Mouse (Mus musculus) CH12.LX (cell line): ENCODE measurements around the gene Hint3. TPM values are rescaled to one million over a fixed set of nuclear protein-coding genes. Genes with fewer than 3 reads are reported as not detected.
"Not testable (repeated sequence)": the region's sequence is repeated elsewhere in the genome, so short reads cannot be mapped to it uniquely, and the experiment has no call there.

Source experiments
- DNase-seq: peaks from one replicate; pipeline ENCODE4 v3.0.0-alpha.2; 2013; ENCODE audit errors: extremely low read depth
- H3K27ac ChIP-seq: 2 replicates; pipeline ENCODE4 v1.5.1; 2012; ENCODE audit warnings: low read depth, mild to moderate bottlenecking, control low read depth, moderate library complexity; ENCODE audit not compliant: insufficient read depth
- H3K27me3 ChIP-seq: replicated peaks from 2 replicates; pipeline ENCODE3; 2012; ENCODE audit warnings: inconsistent platforms
- H3K36me3 ChIP-seq, 2 experiments: replicated peaks in 1 of 2; 2 replicates each; pipeline versions ENCODE3 to v1.6.1; 2012; ENCODE audit warnings: inconsistent platforms in 1 of 2, low read length in 1 of 2, mild to moderate bottlenecking in 1 of 2, mixed read lengths in 1 of 2, moderate library complexity in 1 of 2; ENCODE audit not compliant: control insufficient read depth in 1 of 2, insufficient read depth in 1 of 2
- H3K4me1 ChIP-seq, 2 experiments: 2 replicates each; pipeline ENCODE4 v1.6.1; 2012; ENCODE audit warnings: inconsistent platforms in 1 of 2, moderate library complexity in 1 of 2; ENCODE audit not compliant: insufficient read depth in 2 of 2, control insufficient read depth in 1 of 2
- H3K4me2 ChIP-seq: 2 replicates; pipeline ENCODE4 v1.6.1; 2012; ENCODE audit warnings: low read depth, mild to moderate bottlenecking, control low read depth; ENCODE audit not compliant: poor library complexity, insufficient read depth, severe bottlenecking
- H3K4me3 ChIP-seq, 3 experiments: fragments of 150-350 bp in 1 of 3; sonication (generic) in 1 of 3; replicated peaks in 1 of 3; 2 replicates each; pipeline versions ENCODE3 to v1.5.1; 2011 to 2012; ENCODE audit warnings: low read depth in 2 of 3, low read length in 2 of 3, mild to moderate bottlenecking in 2 of 3, moderate library complexity in 2 of 3, control low read depth in 1 of 3, improper control_type of control experiment in 1 of 3, inconsistent platforms in 1 of 3, mixed read lengths in 1 of 3; ENCODE audit not compliant: poor library complexity in 1 of 3
- H3K79me2 ChIP-seq: replicated peaks from 2 replicates; pipeline ENCODE4 v1.6.1; 2012; ENCODE audit warnings: mild to moderate bottlenecking, moderate library complexity; ENCODE audit not compliant: control insufficient read depth, poor library complexity, insufficient read depth, severe bottlenecking; ENCODE audit errors: extremely low read depth
- H3K9ac ChIP-seq: 2 replicates; pipeline ENCODE4 v1.6.1; 2012; ENCODE audit warnings: low read depth, mild to moderate bottlenecking, control low read depth, moderate library complexity; ENCODE audit not compliant: insufficient read depth
- H3K9me3 ChIP-seq: replicated peaks from 2 replicates; pipeline ENCODE3; 2012; ENCODE audit warnings: low read length, inconsistent platforms, mixed read lengths
- BHLHE40 ChIP-seq: IDR thresholded peaks from 2 replicates; pipeline ENCODE4 v1.6.1; 2011; ENCODE audit warnings: mild to moderate bottlenecking, low read depth, low read length, improper control_type of control experiment
- ELF1 ChIP-seq: IDR thresholded peaks from 2 replicates; pipeline ENCODE4 v1.6.1; 2014; ENCODE audit warnings: low read depth, mild to moderate bottlenecking, inconsistent platforms, low read length, improper control_type of control experiment
- EP300 ChIP-seq: IDR thresholded peaks from 2 replicates; pipeline ENCODE4 v1.6.1; 2011; ENCODE audit warnings: low read length, improper control_type of control experiment
- IRF4 ChIP-seq: IDR thresholded peaks from 2 replicates; pipeline ENCODE4 v1.6.1; 2014; ENCODE audit warnings: low read depth, mild to moderate bottlenecking, inconsistent platforms, low read length, improper control_type of control experiment
- JUN ChIP-seq: IDR thresholded peaks from 2 replicates; pipeline ENCODE4 v1.6.1; 2011; ENCODE audit warnings: low read depth, mild to moderate bottlenecking, low read length, improper control_type of control experiment, moderate library complexity; ENCODE audit not compliant: insufficient read depth
- JUND ChIP-seq: conservative IDR thresholded peaks from 2 replicates; pipeline ENCODE4 v1.6.1; 2011; ENCODE audit warnings: low read depth, low read length, improper control_type of control experiment
- KAT2A ChIP-seq: IDR thresholded peaks from 2 replicates; pipeline ENCODE4 v1.6.1; 2012; ENCODE audit warnings: low read length, improper control_type of control experiment, inconsistent platforms; ENCODE audit not compliant: insufficient replicate concordance
- MAFK ChIP-seq: IDR thresholded peaks from 2 replicates; pipeline ENCODE4 v1.6.1; 2011; ENCODE audit warnings: low read length, improper control_type of control experiment; ENCODE audit not compliant: insufficient replicate concordance
- MAX ChIP-seq: IDR thresholded peaks from 2 replicates; pipeline ENCODE4 v1.6.1; 2011; ENCODE audit warnings: low read length, improper control_type of control experiment
- MAZ ChIP-seq: IDR thresholded peaks from 2 replicates; pipeline ENCODE4 v1.6.1; 2012; ENCODE audit warnings: low read depth, mild to moderate bottlenecking, inconsistent platforms, low read length, improper control_type of control experiment, moderate library complexity
- MEF2A ChIP-seq: IDR thresholded peaks from 2 replicates; pipeline ENCODE4 v1.6.1; 2014; ENCODE audit warnings: low read depth, mild to moderate bottlenecking, inconsistent platforms, low read length, improper control_type of control experiment, borderline replicate concordance
- MYC ChIP-seq: IDR thresholded peaks from 2 replicates; pipeline ENCODE4 v1.6.1; 2011; ENCODE audit warnings: low read depth, mild to moderate bottlenecking, improper control_type of control experiment, low read length
- NRF1 ChIP-seq: IDR thresholded peaks from 2 replicates; pipeline ENCODE4 v1.6.1; 2014; ENCODE audit warnings: low read depth, mild to moderate bottlenecking, inconsistent platforms, low read length, improper control_type of control experiment, moderate library complexity
- PAX5 ChIP-seq: IDR thresholded peaks from 2 replicates; pipeline ENCODE4 v1.6.1; 2012; ENCODE audit warnings: low read length, inconsistent platforms, mixed read lengths
- RCOR1 ChIP-seq: conservative IDR thresholded peaks from 2 replicates; pipeline ENCODE4 v1.6.1; 2012; ENCODE audit warnings: low read depth, mild to moderate bottlenecking, inconsistent platforms, low read length, improper control_type of control experiment
- SMC3 ChIP-seq: IDR thresholded peaks from 2 replicates; pipeline ENCODE4 v1.6.1; 2011; ENCODE audit warnings: low read depth, low read length, improper control_type of control experiment
- TBP ChIP-seq: conservative IDR thresholded peaks from 2 replicates; pipeline ENCODE4 v1.6.1; 2011; ENCODE audit warnings: low read depth, low read length, improper control_type of control experiment
- TCF12 ChIP-seq: IDR thresholded peaks from 2 replicates; pipeline ENCODE4 v1.6.1; 2014; ENCODE audit warnings: low read depth, mild to moderate bottlenecking, inconsistent platforms, low read length, improper control_type of control experiment
- ZKSCAN1 ChIP-seq: IDR thresholded peaks from 2 replicates; pipeline ENCODE4 v1.6.1; 2012; ENCODE audit warnings: low read depth, inconsistent platforms, low read length, improper control_type of control experiment, borderline replicate concordance
- ZMIZ1 ChIP-seq: IDR thresholded peaks from 2 replicates; pipeline ENCODE4 v1.6.1; 2012; ENCODE audit warnings: low read depth, mild to moderate bottlenecking, inconsistent platforms, low read length, improper control_type of control experiment
- dilution Hi-C: fragments of 300-500 bp; cut with MboI; formaldehyde crosslinking; loops from 2 replicates; pipeline ENCODE4 v1.14.3; 2020; ENCODE audit warnings: low sequenced_read_pairs; ENCODE audit not compliant: extremely low pct_unique_long_range_greater_than_20kb, extremely low pct_ligation_motif_present
- in situ Hi-C: fragments of 300-500 bp; cut with MboI; formaldehyde crosslinking; loops from 3 replicates; pipeline ENCODE4 v1.14.3; 2019; ENCODE audit warnings: low sequenced_read_pairs, low pct_ligation_motif_present, low pct_unique_long_range_greater_than_20kb, mixed read lengths
- polyA plus RNA-seq: library from polyadenylated mRNA; unstranded; fragments of >175 nt; gene quantifications from 2 replicates; pipeline ENCODE4 v1.2.1, GENCODE M21; 2012; ENCODE audit warnings: low read depth; ENCODE audit not compliant: insufficient read length
- total RNA-seq, 2 experiments: library from RNA; depleted of rRNA; stranded (reverse); fragments of 300-350 nt in 1 of 2; fragments of >200 nt in 1 of 2; gene quantifications; 2 replicates each; pipeline ENCODE4 v1.2.3; 2012 to 2014

The Hint3 gene
- total and polyA plus RNA-seq, 3 experiments: 10.3 to 16.1 (median 14.2) TPM

GRCm38 (mm10) chr10:30628444-30628843, 988 bp downstream of the Hint3 start:
- H3K79me2 ChIP-seq, H3K4me3 ChIP-seq, H3K4me2 ChIP-seq, dilution Hi-C loops: not testable (repeated sequence)
- Histone ChIP-seq H3K27ac (peak overlapping the region; percentile 61; the same call in 1 of the 2 replicates), H3K4me1 (peaks cover 6 to 46% of the 10 kb centered on the region in 2 experiments), H3K9me3 (peaks cover 13% of the 10 kb centered on the region)
- DNase-seq: peak; percentile 35
- TF ChIP-seq JUND: 0 out of 2 replicates have a peak, but pooled peaks have one; percentile 8
- TF ChIP-seq TCF12: peak; percentile 19; the same call in 1 of the 2 replicates
- TF ChIP-seq MEF2A: peak; percentile 51; the same call in 1 of the 2 replicates
- peak; percentile 23; the same call in 1 of the 2 replicates for TF ChIP-seq EP300
- peak; percentile 52 for TF ChIP-seq BHLHE40
- TF ChIP-seq, all 38 proteins: peak for 5; not testable (repeated sequence) for 33
- H3K27me3 ChIP-seq, H3K9ac ChIP-seq, H3K36me3 ChIP-seq, in situ Hi-C loops: not testable (repeated sequence)

GRCm38 (mm10) chr10:30627548-30627947, 1.9 kb downstream of the Hint3 start:
- H3K27ac ChIP-seq: peak overlapping the region; percentile 83; the same call in 1 of the 2 replicates

GRCm38 (mm10) chr10:30624161-30625019, 5.0 kb downstream of the Hint3 start:
- no peak for DNase-seq

More at GRCm38 (mm10) chr10:30627548-30627947, 1.9 kb downstream of the Hint3 start:
- H3K9me3 ChIP-seq: peaks cover 13% of the 10 kb centered on the region
- dilution Hi-C loops (no loop called here), in situ Hi-C loops (no loop called here)
- H3K36me3 ChIP-seq: peaks cover 0 to 3% of the 10 kb centered on the region in 2 experiments
- no peak overlapping the region for H3K4me2 ChIP-seq
- no peaks in the 10 kb centered on the region for H3K27me3 ChIP-seq
- H3K4me1 ChIP-seq: peaks cover 6 to 49% of the 10 kb centered on the region in 2 experiments
- H3K79me2 ChIP-seq: no peaks in the 10 kb centered on the region
- H3K9ac ChIP-seq: no peak overlapping the region
- no peak overlapping the region for H3K4me3 ChIP-seq
- peak; percentile 75 for DNase-seq
- no peak for TF ChIP-seq ZMIZ1
- TF ChIP-seq MAX: peak; percentile 32; the same call in 1 of the 2 replicates
- TF ChIP-seq ELF1: peak; percentile 31; the same call in 1 of the 2 replicates
- TF ChIP-seq JUN: 0 out of 2 replicates have a peak, but pooled peaks have one; percentile 17
- peak; percentile 25; the same call in 1 of the 2 replicates for TF ChIP-seq TCF12
- TF ChIP-seq IRF4: peak; percentile 55; the same call in 1 of the 2 replicates
- peak; percentile 61 for TF ChIP-seq BHLHE40
- TF ChIP-seq MEF2A: peak; percentile 93
- no peak for TF ChIP-seq PAX5
- peak; percentile 66 for TF ChIP-seq EP300

More at GRCm38 (mm10) chr10:30624161-30625019, 5.0 kb downstream of the Hint3 start:
- no peaks in the 10 kb centered on the region for H3K27me3 ChIP-seq
- H3K79me2 ChIP-seq: no peaks in the 10 kb centered on the region
- in situ Hi-C loops: loop anchor here (5.0 to 25.0 kb wide), 2 partner anchors 178 to 688 kb away; partner anchors contain the start of genes Hddc2 and Ncoa7
- TF ChIP-seq ELF1 (no peak), SMC3 (no peak), TBP (no peak), BHLHE40 (0 out of 2 replicates have a peak, but pooled peaks have one; percentile 6), JUND (no peak), ZKSCAN1 (no peak), MYC (peak; percentile 44; the same call in 1 of the 2 replicates), KAT2A (no peak), MAZ (no peak), MAX (no peak), JUN (no peak), RCOR1 (0 out of 2 replicates have a peak, but pooled peaks have one; percentile 27), NRF1 (no peak), MAFK (no peak)
- H3K4me2 ChIP-seq: peak overlapping the region; percentile 34; the same call in 1 of the 2 replicates
- peaks cover 6 to 55% of the 10 kb centered on the region in 2 experiments for H3K4me1 ChIP-seq
- H3K27ac ChIP-seq: no peak overlapping the region
- H3K36me3 ChIP-seq: peaks cover 0 to 3% of the 10 kb centered on the region in 2 experiments
- 0 out of 2 replicates have a peak overlapping the region, but pooled peaks have one; percentile 53 for H3K9ac ChIP-seq
- dilution Hi-C loops: no loop called here
- no peak overlapping the region for H3K4me3 ChIP-seq
- H3K9me3 ChIP-seq: peaks cover 3% of the 10 kb centered on the region
